Mouse (Mus musculus): ENCODE measurements around the gene Vmn1r217. TPM values are rescaled to one million over a fixed set of nuclear protein-coding genes. Genes with fewer than 3 reads are reported as not detected.
"Not testable (repeated sequence)": the region's sequence is repeated elsewhere in the genome, so short reads cannot be mapped to it uniquely, and the experiment has no call there.

Gene Vmn1r217
- not detected in 2 replicates for polyA plus RNA-seq (2014; fragmentation: Nextera tagmentation; extraction: Ambion mirVana)

- not testable (repeated sequence) for H3K9me3 ChIP-seq (ENCODE audit: control insufficient read depth, low read length); ATAC-seq (ENCODE audit: insufficient read depth, low FRiP score, low TSS enrichment); H3K36me3 ChIP-seq (ENCODE audit: control insufficient read depth, insufficient read depth, low read length); H3K9ac ChIP-seq (ENCODE audit: low read length); H3K27ac ChIP-seq (ENCODE audit: low read depth, low read length); H3K27me3 ChIP-seq (ENCODE audit: control insufficient read depth, insufficient read depth, low read length); H3K4me2 ChIP-seq (ENCODE audit: low read depth); H3K4me1 ChIP-seq (ENCODE audit: control insufficient read depth, insufficient read depth, low read length); DNase-seq (ENCODE audit: low spot score); H3K4me3 ChIP-seq (ENCODE audit: low read depth, low read length)
- WGBS = 67% methylated on average over 1 of the region's 1 CpGs
Observed at GRCm38 (mm10) chr13:23118126-23118525, at the start of gene Vmn1r217. Gene Vmn1r217, minus strand, starts transcription at chr13:23118226.

GRCm38 (mm10) chr13:23166471-23166870 lies 48.4 kb upstream of the Vmn1r217 start:
- not testable (repeated sequence) for DNase-seq (ENCODE audit: low spot score); H3K9ac ChIP-seq (ENCODE audit: low read length); H3K9me3 ChIP-seq (ENCODE audit: control insufficient read depth, low read length); H3K4me2 ChIP-seq (ENCODE audit: low read depth); H3K4me1 ChIP-seq (ENCODE audit: control insufficient read depth, insufficient read depth, low read length); ATAC-seq (ENCODE audit: insufficient read depth, low FRiP score, low TSS enrichment); H3K27ac ChIP-seq (ENCODE audit: low read depth, low read length); H3K27me3 ChIP-seq (ENCODE audit: control insufficient read depth, insufficient read depth, low read length); H3K36me3 ChIP-seq (ENCODE audit: control insufficient read depth, insufficient read depth, low read length); H3K4me3 ChIP-seq (ENCODE audit: low read depth, low read length)
- 83% methylated on average over 4 of the region's 4 CpGs for WGBS

- no peak within 1 kb of the TSS for H3K27ac ChIP-seq (ENCODE audit: low read depth, low read length)
- ATAC-seq (ENCODE audit: insufficient read depth, low FRiP score, low TSS enrichment) (no peak), DNase-seq (ENCODE audit: low spot score) (no peak)
- no peak within 1 kb of the TSS for H3K4me3 ChIP-seq (ENCODE audit: low read depth, low read length)
- H3K4me1 ChIP-seq (ENCODE audit: control insufficient read depth, insufficient read depth, low read length) = no peaks in the 10 kb centered on the region
- no peaks in the 10 kb centered on the region for H3K27me3 ChIP-seq (ENCODE audit: control insufficient read depth, insufficient read depth, low read length)
- no peak within 1 kb of the TSS for H3K4me2 ChIP-seq (ENCODE audit: low read depth)
- no peak within 1 kb of the TSS for H3K9ac ChIP-seq (ENCODE audit: low read length)
- H3K9me3 ChIP-seq (ENCODE audit: control insufficient read depth, low read length) = no peaks in the 10 kb centered on the region
- WGBS = 83% methylated on average over 4 of the region's 4 CpGs
- no peaks in the 10 kb centered on the region for H3K36me3 ChIP-seq (ENCODE audit: control insufficient read depth, insufficient read depth, low read length)
Observed at GRCm38 (mm10) chr13:23159012-23159411, 41.0 kb upstream of the Vmn1r217 start, which contains the start of gene Vmn1r219. Gene Vmn1r219, plus strand, starts transcription at chr13:23159312.

GRCm38 (mm10) chr13:23157848-23158247 lies 39.8 kb upstream of the Vmn1r217 start:
- H3K27me3 ChIP-seq (ENCODE audit: control insufficient read depth, insufficient read depth, low read length) = no peaks in the 10 kb centered on the region
- ATAC-seq (ENCODE audit: insufficient read depth, low FRiP score, low TSS enrichment) (no peak), DNase-seq (ENCODE audit: low spot score) (no peak)
- H3K36me3 ChIP-seq (ENCODE audit: control insufficient read depth, insufficient read depth, low read length) = no peaks in the 10 kb centered on the region
- no peaks in the 10 kb centered on the region for H3K4me1 ChIP-seq (ENCODE audit: control insufficient read depth, insufficient read depth, low read length)
- 89% methylated on average over 3 of the region's 3 CpGs for WGBS
- no peak overlapping the region for H3K27ac ChIP-seq (ENCODE audit: low read depth, low read length)
- no peak overlapping the region for H3K4me2 ChIP-seq (ENCODE audit: low read depth)
- no peaks in the 10 kb centered on the region for H3K9me3 ChIP-seq (ENCODE audit: control insufficient read depth, low read length)
- H3K9ac ChIP-seq (ENCODE audit: low read length) = no peak overlapping the region
- H3K4me3 ChIP-seq (ENCODE audit: low read depth, low read length) = no peak overlapping the region

- no peak for ATAC-seq (ENCODE audit: insufficient read depth, low FRiP score, low TSS enrichment)
- Histone ChIP-seq H3K27me3 (ENCODE audit: control insufficient read depth, insufficient read depth, low read length) (no peaks in the 10 kb centered on the region), H3K9me3 (ENCODE audit: control insufficient read depth, low read length) (no peaks in the 10 kb centered on the region), H3K36me3 (ENCODE audit: control insufficient read depth, insufficient read depth, low read length) (no peaks in the 10 kb centered on the region), H3K9ac (ENCODE audit: low read length) (no peak overlapping the region), H3K4me2 (ENCODE audit: low read depth) (no peak overlapping the region), H3K27ac (ENCODE audit: low read depth, low read length) (no peak overlapping the region), H3K4me3 (ENCODE audit: low read depth, low read length) (no peak overlapping the region), H3K4me1 (ENCODE audit: control insufficient read depth, insufficient read depth, low read length) (no peaks in the 10 kb centered on the region)
- DNase-seq (ENCODE audit: low spot score) = no peak
- WGBS = 96% methylated on average over 2 of the region's 2 CpGs
Observed at GRCm38 (mm10) chr13:23138880-23139279, 20.9 kb upstream of the Vmn1r217 start.

- Histone ChIP-seq H3K36me3 (ENCODE audit: control insufficient read depth, insufficient read depth, low read length) (no peaks in the 10 kb centered on the region), H3K27ac (ENCODE audit: low read depth, low read length) (no peak overlapping the region), H3K27me3 (ENCODE audit: control insufficient read depth, insufficient read depth, low read length) (no peaks in the 10 kb centered on the region), H3K9me3 (ENCODE audit: control insufficient read depth, low read length) (no peaks in the 10 kb centered on the region), H3K4me2 (ENCODE audit: low read depth) (no peak overlapping the region), H3K4me3 (ENCODE audit: low read depth, low read length) (no peak overlapping the region), H3K9ac (ENCODE audit: low read length) (no peak overlapping the region), H3K4me1 (ENCODE audit: control insufficient read depth, insufficient read depth, low read length) (no peaks in the 10 kb centered on the region)
- DNase-seq (ENCODE audit: low spot score) (no peak), ATAC-seq (ENCODE audit: insufficient read depth, low FRiP score, low TSS enrichment) (no peak)
- WGBS = 63% methylated on average over 1 of the region's 1 CpGs
Observed at GRCm38 (mm10) chr13:23133501-23133900, 15.5 kb upstream of the Vmn1r217 start.

GRCm38 (mm10) chr13:23133099-23133498 lies 15.1 kb upstream of the Vmn1r217 start, which contains the start of gene Vmn1r218:
Gene Vmn1r218, plus strand, starts transcription at chr13:23133155.
- no peaks in the 10 kb centered on the region for H3K4me1 ChIP-seq (ENCODE audit: control insufficient read depth, insufficient read depth, low read length)
- no peak within 1 kb of the TSS for H3K4me3 ChIP-seq (ENCODE audit: low read depth, low read length)
- H3K9me3 ChIP-seq (ENCODE audit: control insufficient read depth, low read length) = no peaks in the 10 kb centered on the region
- WGBS = 81% methylated on average over 3 of the region's 3 CpGs
- H3K9ac ChIP-seq (ENCODE audit: low read length) = no peak within 1 kb of the TSS
- ATAC-seq (ENCODE audit: insufficient read depth, low FRiP score, low TSS enrichment) (no peak), DNase-seq (ENCODE audit: low spot score) (no peak)
- H3K27ac ChIP-seq (ENCODE audit: low read depth, low read length) = no peak within 1 kb of the TSS
- H3K4me2 ChIP-seq (ENCODE audit: low read depth) = no peak within 1 kb of the TSS
- H3K27me3 ChIP-seq (ENCODE audit: control insufficient read depth, insufficient read depth, low read length) = no peaks in the 10 kb centered on the region
- H3K36me3 ChIP-seq (ENCODE audit: control insufficient read depth, insufficient read depth, low read length) = no peaks in the 10 kb centered on the region

GRCm38 (mm10) chr13:23120611-23121010 lies 2.6 kb upstream of the Vmn1r217 start:
- WGBS = 97% methylated on average over 2 of the region's 2 CpGs
- no peak overlapping the region for H3K9ac ChIP-seq (ENCODE audit: low read length)
- no peaks in the 10 kb centered on the region for H3K27me3 ChIP-seq (ENCODE audit: control insufficient read depth, insufficient read depth, low read length)
- H3K4me2 ChIP-seq (ENCODE audit: low read depth) = no peak overlapping the region
- H3K4me3 ChIP-seq (ENCODE audit: low read depth, low read length) = no peak overlapping the region
- H3K4me1 ChIP-seq (ENCODE audit: control insufficient read depth, insufficient read depth, low read length) = no peaks in the 10 kb centered on the region
- no peaks in the 10 kb centered on the region for H3K9me3 ChIP-seq (ENCODE audit: control insufficient read depth, low read length)
- DNase-seq (ENCODE audit: low spot score) (no peak), ATAC-seq (ENCODE audit: insufficient read depth, low FRiP score, low TSS enrichment) (no peak)
- no peaks in the 10 kb centered on the region for H3K36me3 ChIP-seq (ENCODE audit: control insufficient read depth, insufficient read depth, low read length)
- no peak overlapping the region for H3K27ac ChIP-seq (ENCODE audit: low read depth, low read length)

GRCm38 (mm10) chr13:23094386-23094785 lies 23.6 kb downstream of the Vmn1r217 start:
- H3K4me2 ChIP-seq (ENCODE audit: low read depth) = no peak overlapping the region
- DNase-seq (ENCODE audit: low spot score) = no peak
- no peaks in the 10 kb centered on the region for H3K9me3 ChIP-seq (ENCODE audit: control insufficient read depth, low read length)
- H3K36me3 ChIP-seq (ENCODE audit: control insufficient read depth, insufficient read depth, low read length) = no peaks in the 10 kb centered on the region
- H3K4me3 ChIP-seq (ENCODE audit: low read depth, low read length) = no peak overlapping the region
- no peak overlapping the region for H3K27ac ChIP-seq (ENCODE audit: low read depth, low read length)
- 88% methylated on average over 4 of the region's 4 CpGs for WGBS
- no peak overlapping the region for H3K9ac ChIP-seq (ENCODE audit: low read length)
- no peaks in the 10 kb centered on the region for H3K27me3 ChIP-seq (ENCODE audit: control insufficient read depth, insufficient read depth, low read length)
- no peak for ATAC-seq (ENCODE audit: insufficient read depth, low FRiP score, low TSS enrichment)
- no peaks in the 10 kb centered on the region for H3K4me1 ChIP-seq (ENCODE audit: control insufficient read depth, insufficient read depth, low read length)
